Mouse (Mus musculus) heart, adult 2 months (tissue): Measurements from ENCODE around the gene Cer1.

Experiments used
- CTCF ChIP-seq: fragments of 200-600 bp; IDR thresholded peaks from 2 replicates; pipeline ENCODE4 v1.8.1; 2022; ENCODE audit warnings: antibody characterized with exemption, mild to moderate bottlenecking, moderate library complexity
- EP300 ChIP-seq: fragments of 200-500 bp; IDR thresholded peaks from 2 replicates; pipeline ENCODE4 v1.6.1; 2011; ENCODE audit warnings: low read depth, low read length, control low read depth; ENCODE audit not compliant: insufficient read depth

- no peak for TF ChIP-seq EP300
- TF ChIP-seq CTCF = no peak
Observed at GRCm38 (mm10) chr4:82885535-82885913, 576 bp upstream of the Cer1 start.
